In the genomic region with DNA sequence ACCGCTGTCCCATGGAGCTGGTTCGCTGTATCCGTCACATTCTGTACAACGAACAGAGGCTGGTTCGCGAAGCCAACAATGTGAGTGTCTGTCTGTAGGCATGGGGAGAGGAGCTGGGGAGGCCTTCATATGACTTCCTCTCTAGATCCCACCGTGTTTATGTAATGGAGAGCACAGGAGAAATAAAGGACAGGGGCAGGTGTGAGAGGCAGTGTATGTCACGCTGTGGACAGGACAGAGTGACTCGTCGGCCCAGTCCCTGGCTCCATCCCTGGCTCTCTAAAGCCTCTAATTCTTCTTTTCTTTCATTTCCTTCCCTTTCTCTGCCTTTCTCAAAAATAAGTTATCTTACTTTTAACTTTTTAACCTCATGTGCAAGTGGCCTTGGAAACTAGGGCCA, we compare ENCODE assay signal across 22 mouse cellular contexts. TPM values are rescaled to one million over a fixed set of nuclear protein-coding genes. Genes with fewer than 3 reads are reported as not detected.
A peak's percentile ranks its signal among the peaks of the same experiment; 100 is the strongest.
DNase-seq lines count a peak whose midpoint lies in the region; ATAC-seq and TF ChIP-seq lines count a peak whose summit lies in the region.
"Had no signal": no experiment of that assay in that cellular context is flagged by ENCODE, and none has a peak within 500 bp of the region (broad histone marks: within the 10 kb centered on the region; RNA-seq: fewer than 3 reads in every experiment).

No protein-coding gene starts in this region.

- H3K27me3 ChIP-seq in G1E (ENCODE audit: insufficient read depth, low read length) = no peaks in the 10 kb centered on the region

- peak; percentile 13 for DNase-seq in urinary bladder, adult 2 months (ENCODE audit: low spot score)
- no peak for DNase-seq in urinary bladder, postnatal 10 days (ENCODE audit: low spot score)
- no peak for DNase-seq in G1E (ENCODE audit: low spot score)
- no peak for DNase-seq in gastrocnemius, postnatal 10 days
- no peak for DNase-seq in right cerebral cortex, postnatal 10 days (ENCODE audit: low spot score in 2 of 2)
- DNase-seq: adrenal gland, adult 2 months; adrenal gland, postnatal 10 days; adrenal gland, postnatal 25 days; cerebellum, adult 11 months; cerebellum, adult 18-20 months; cerebellum, adult 8-10 months; cerebellum, adult 9-11 months; cerebellum, postnatal 14 days; cerebellum, postnatal 36 days; embryo, embryonic 11 days had no signal

- TF ChIP-seq CTCF in G1E (IDR thresholded peaks at IDR 0.05; ENCODE audit: low read depth, low read length) = no peak

- no peaks in the 10 kb centered on the region for H3K9me3 ChIP-seq in G1E (replicated peaks)
- H3K9me3 ChIP-seq: embryonic facial prominence, embryonic 13.5 days; embryonic facial prominence, embryonic 15.5 days; forebrain, embryonic 10.5 days had no signal

- H3K4me3 ChIP-seq in G1E (ENCODE audit: low read depth, low read length) = peak overlapping the region; percentile 95; the same call in 1 of the 2 replicates
- H3K4me3 ChIP-seq: embryonic facial prominence, embryonic 13.5 days; embryonic facial prominence, embryonic 15.5 days; erythroblast, embryonic 14.5 days; forebrain, embryonic 10.5 days had no signal

- peaks cover 66% of the 10 kb centered on the region for H3K36me3 ChIP-seq in G1E (replicated peaks)
- H3K36me3 ChIP-seq: embryonic facial prominence, embryonic 13.5 days; embryonic facial prominence, embryonic 15.5 days; forebrain, embryonic 10.5 days had no signal

- peaks cover 88% of the 10 kb centered on the region for H3K4me1 ChIP-seq in G1E (ENCODE audit: insufficient read depth, low read depth, low read length)

- no peak for ATAC-seq in G1E (ENCODE audit: extremely low read depth, insufficient number of reproducible peaks, low FRiP score, poor library complexity, severe bottlenecking)
- ATAC-seq: CD4-positive, CD25-positive, alpha-beta regulatory T cell, adult 4 months; forebrain, embryonic 14.5 days; forebrain, embryonic 16.5 days had no signal

RNA-seq across cellular contexts. Expression of a gene that starts 4.0 kb away (rescaled TPM):
- 9.0 and 11.4 TPM in 2 replicates for polyA plus RNA-seq in urinary bladder, adult 2 months (2012; rRNA removed)
- total RNA-seq in G1E (2014; fragmentation: Nextera tagmentation) (161 and 162 TPM in 2 replicates), G1E (2017) (106 and 112 TPM in 2 replicates)
- 157 and 161 TPM in 2 replicates for polyA plus RNA-seq in G1E (2012)
- total RNA-seq in gastrocnemius, postnatal 10 days (2021) = 10 to 100 TPM; 29.6 to 32.7 TPM

RNA-seq across cellular contexts. Expression of a gene that starts 12.6 kb away (rescaled TPM):
- polyA plus RNA-seq in urinary bladder, adult 2 months (2012; rRNA removed) = 18.1 and 21.5 TPM in 2 replicates
- 91.4 and 93.0 TPM in 2 replicates for total RNA-seq in G1E (2014; fragmentation: Nextera tagmentation)
- total RNA-seq in G1E (2017) = 52.2 and 55.9 TPM in 2 replicates
- polyA plus RNA-seq in G1E (2012) = 65.8 and 73.5 TPM in 2 replicates
- 100 to 1,000 TPM; 107 to 114 TPM for total RNA-seq in gastrocnemius, postnatal 10 days (2021)
